Mouse (Mus musculus): Measurements from ENCODE around the gene Edem3. TPM values are rescaled to one million over a fixed set of nuclear protein-coding genes. Genes with fewer than 3 reads are reported as not detected.

The Edem3 gene
- polyA plus RNA-seq, 1 experiment from 2014 or later = 8.5 TPM

DNA sequence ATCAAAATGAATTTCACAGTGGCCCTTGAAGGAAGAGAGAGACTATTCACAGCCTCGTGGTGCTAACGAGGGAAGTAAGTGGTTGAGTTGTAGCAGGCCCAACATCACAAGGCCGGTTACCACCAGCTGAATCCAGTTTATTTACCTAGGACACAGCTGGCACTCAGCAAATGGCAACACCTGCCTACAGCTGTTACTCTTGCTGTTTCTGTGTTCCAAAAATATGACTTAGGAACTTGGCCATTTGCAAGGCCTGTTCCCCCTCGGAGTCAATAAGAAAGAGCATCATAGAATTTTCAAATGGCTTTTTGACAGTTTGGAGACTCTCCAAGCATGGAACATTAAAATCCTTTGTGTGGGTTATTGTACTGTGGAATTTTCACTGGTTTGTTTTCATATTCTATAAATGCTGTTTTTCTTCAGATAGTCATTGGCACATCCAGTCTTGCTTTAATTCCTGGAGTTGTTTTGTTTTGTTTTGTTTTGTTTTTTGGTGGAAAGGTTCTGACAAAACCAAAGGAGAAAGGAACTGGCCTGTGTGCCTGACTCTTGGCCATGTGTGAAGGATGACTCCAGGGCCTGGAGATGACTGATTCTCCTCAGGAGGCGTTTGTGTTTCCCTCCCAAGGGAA, 44.6 kb upstream of the Edem3 start:
- Histone ChIP-seq H3K36me3 (ENCODE audit: control insufficient read depth, insufficient read depth) (no peaks in the 10 kb centered on the region), H3K9ac (ENCODE audit: low read depth, low read length) (no peak overlapping the region), H3K27me3 (replicated peaks; ENCODE audit: control insufficient read depth, insufficient read depth, low read length) (no peaks in the 10 kb centered on the region), H3K4me3 (ENCODE audit: low read depth, low read length) (no peak overlapping the region), H3K27ac (ENCODE audit: low read depth, low read length) (no peak overlapping the region), H3K4me1 (replicated peaks; ENCODE audit: control insufficient read depth, insufficient read depth, low read length) (peaks cover 6% of the 10 kb centered on the region; the same call in 1 of the 2 replicates), H3K4me2 (replicated peaks; ENCODE audit: low read depth) (no peak overlapping the region), H3K9me3 (ENCODE audit: control insufficient read depth) (no peaks in the 10 kb centered on the region)
- WGBS = 65% methylated on average over 5 of the region's 5 CpGs
- no peak for ATAC-seq
- no peak for TF ChIP-seq CTCF (IDR thresholded peaks at IDR 0.05; ENCODE audit: low read depth)

DNA sequence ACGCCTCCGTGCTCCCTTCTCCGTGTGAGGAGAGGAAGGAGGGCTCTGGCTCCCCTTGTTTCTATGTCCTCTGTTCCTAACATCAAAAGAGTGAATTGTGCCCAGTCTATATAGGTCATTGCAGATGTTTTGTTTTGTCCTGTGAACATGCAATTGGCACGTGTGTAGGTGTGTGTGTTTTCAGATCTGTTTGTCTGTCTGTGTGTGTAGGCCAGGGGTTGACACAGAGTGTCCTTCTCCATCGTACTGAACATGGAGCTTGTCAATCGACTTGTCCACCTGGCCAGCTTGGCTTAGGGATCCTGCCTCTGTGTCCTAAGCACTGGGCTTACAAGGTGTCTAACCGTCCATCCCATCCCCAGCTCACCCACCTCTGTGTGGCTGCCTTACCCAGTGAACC, 44.1 kb upstream of the Edem3 start:
- no peak overlapping the region for H3K9ac ChIP-seq (ENCODE audit: low read depth, low read length)
- no peaks in the 10 kb centered on the region for H3K36me3 ChIP-seq (ENCODE audit: control insufficient read depth, insufficient read depth)
- WGBS = 66% methylated on average over 7 of the region's 7 CpGs
- no peaks in the 10 kb centered on the region for H3K27me3 ChIP-seq (replicated peaks; ENCODE audit: control insufficient read depth, insufficient read depth, low read length)
- no peak for TF ChIP-seq CTCF (IDR thresholded peaks at IDR 0.05; ENCODE audit: low read depth)
- no peak overlapping the region for H3K4me2 ChIP-seq (replicated peaks; ENCODE audit: low read depth)
- H3K4me3 ChIP-seq (ENCODE audit: low read depth, low read length) = no peak overlapping the region
- H3K27ac ChIP-seq (ENCODE audit: low read depth, low read length) = no peak overlapping the region
- peaks cover 6% of the 10 kb centered on the region; the same call in 1 of the 2 replicates for H3K4me1 ChIP-seq (replicated peaks; ENCODE audit: control insufficient read depth, insufficient read depth, low read length)
- no peaks in the 10 kb centered on the region for H3K9me3 ChIP-seq (ENCODE audit: control insufficient read depth)
- ATAC-seq = no peak

DNA sequence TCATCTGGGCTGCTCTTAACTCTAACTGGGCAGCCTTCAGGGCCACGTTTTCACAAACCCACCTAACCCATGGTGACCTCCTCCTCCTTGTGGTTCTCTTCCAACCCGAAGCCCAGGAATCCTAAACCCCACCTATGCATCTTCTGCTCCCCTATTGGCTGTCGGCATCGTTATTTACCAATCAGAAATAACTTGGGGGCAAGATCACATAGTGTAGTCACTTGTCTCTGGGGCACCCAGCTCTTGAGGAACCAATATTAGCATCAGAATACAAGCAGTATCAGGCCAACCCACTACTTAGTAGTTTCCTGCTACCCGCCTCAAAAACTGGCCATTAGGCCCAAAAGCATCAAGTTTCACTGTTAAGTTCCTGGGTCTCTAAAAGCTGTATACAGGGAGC, 42.5 kb upstream of the Edem3 start:
- Histone ChIP-seq H3K9ac (ENCODE audit: low read depth, low read length) (no peak overlapping the region), H3K36me3 (ENCODE audit: control insufficient read depth, insufficient read depth) (no peaks in the 10 kb centered on the region), H3K27me3 (replicated peaks; ENCODE audit: control insufficient read depth, insufficient read depth, low read length) (no peaks in the 10 kb centered on the region), H3K4me1 (replicated peaks; ENCODE audit: control insufficient read depth, insufficient read depth, low read length) (peaks cover 6% of the 10 kb centered on the region; the same call in 1 of the 2 replicates), H3K4me2 (replicated peaks; ENCODE audit: low read depth) (no peak overlapping the region), H3K9me3 (ENCODE audit: control insufficient read depth) (no peaks in the 10 kb centered on the region), H3K4me3 (ENCODE audit: low read depth, low read length) (no peak overlapping the region), H3K27ac (ENCODE audit: low read depth, low read length) (no peak overlapping the region)
- 59% methylated on average over 5 of the region's 5 CpGs for WGBS
- ATAC-seq = no peak
- no peak for TF ChIP-seq CTCF (IDR thresholded peaks at IDR 0.05; ENCODE audit: low read depth)

DNA sequence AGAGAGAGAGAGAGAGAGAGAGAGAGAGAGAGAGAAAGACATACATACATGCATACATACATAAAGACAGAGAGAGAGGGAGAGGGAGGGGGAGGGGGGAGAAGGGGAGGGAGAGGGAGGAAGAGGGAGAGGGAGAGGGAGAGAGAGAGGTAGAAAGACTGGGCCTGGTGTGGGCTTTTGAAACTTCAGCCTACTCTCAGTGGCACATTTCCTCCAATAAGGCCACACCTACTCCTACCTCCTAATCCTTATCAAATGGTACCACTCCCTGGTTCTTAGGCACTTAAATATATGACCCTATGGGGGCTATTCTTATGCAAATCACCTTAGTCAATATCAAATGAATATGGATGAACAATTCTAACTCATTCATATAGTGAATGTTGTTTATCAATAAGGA, 41.5 kb upstream of the Edem3 start:
- H3K27ac ChIP-seq (ENCODE audit: low read depth, low read length) = no peak overlapping the region
- no peaks in the 10 kb centered on the region for H3K27me3 ChIP-seq (replicated peaks; ENCODE audit: control insufficient read depth, insufficient read depth, low read length)
- H3K4me2 ChIP-seq (replicated peaks; ENCODE audit: low read depth) = no peak overlapping the region
- TF ChIP-seq CTCF (IDR thresholded peaks at IDR 0.05; ENCODE audit: low read depth) = no peak
- H3K36me3 ChIP-seq (ENCODE audit: control insufficient read depth, insufficient read depth) = no peaks in the 10 kb centered on the region
- H3K4me3 ChIP-seq (ENCODE audit: low read depth, low read length) = no peak overlapping the region
- ATAC-seq = no peak
- no peaks in the 10 kb centered on the region for H3K9me3 ChIP-seq (ENCODE audit: control insufficient read depth)
- no peak overlapping the region for H3K9ac ChIP-seq (ENCODE audit: low read depth, low read length)
- peaks cover 6% of the 10 kb centered on the region; the same call in 1 of the 2 replicates for H3K4me1 ChIP-seq (replicated peaks; ENCODE audit: control insufficient read depth, insufficient read depth, low read length)

DNA sequence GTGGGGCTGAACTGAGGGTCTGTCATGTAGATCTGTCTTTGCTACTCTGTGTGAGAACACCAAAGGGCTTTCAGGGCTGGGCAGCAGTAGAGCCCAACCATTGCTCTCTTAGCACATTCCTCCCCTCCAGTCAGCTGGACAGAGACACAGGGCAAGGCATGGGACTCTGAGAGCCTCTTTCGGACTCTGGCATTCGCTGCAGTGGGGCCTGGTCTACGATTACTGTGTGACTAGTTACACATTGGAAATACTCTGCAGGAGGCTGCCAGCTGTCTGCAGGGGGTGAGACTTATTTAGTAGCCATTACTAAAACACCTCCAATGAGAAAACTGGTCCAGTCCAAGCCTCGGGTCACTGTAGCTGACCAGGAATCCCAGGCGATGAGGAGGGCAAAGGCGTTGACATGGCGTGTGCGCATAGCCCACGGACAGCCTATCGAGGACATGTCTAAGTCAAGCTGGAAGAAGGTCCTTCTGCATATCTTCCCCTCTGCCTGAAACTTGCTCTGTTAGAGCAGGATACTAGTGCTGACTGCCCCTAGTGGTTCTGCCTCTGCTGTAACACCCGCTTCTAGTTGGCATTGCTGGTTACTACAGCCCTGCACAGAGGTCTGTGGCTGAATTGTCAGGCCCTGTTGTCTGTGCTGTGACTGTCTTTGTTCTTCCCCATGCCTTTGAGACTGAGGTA, 39.0 kb upstream of the Edem3 start:
- no peaks in the 10 kb centered on the region for H3K9me3 ChIP-seq (ENCODE audit: control insufficient read depth)
- H3K36me3 ChIP-seq (ENCODE audit: control insufficient read depth, insufficient read depth) = no peaks in the 10 kb centered on the region
- no peak overlapping the region for H3K4me3 ChIP-seq (ENCODE audit: low read depth, low read length)
- no peak overlapping the region for H3K27ac ChIP-seq (ENCODE audit: low read depth, low read length)
- no peaks in the 10 kb centered on the region for H3K27me3 ChIP-seq (replicated peaks; ENCODE audit: control insufficient read depth, insufficient read depth, low read length)
- H3K9ac ChIP-seq (ENCODE audit: low read depth, low read length) = no peak overlapping the region
- no peaks in the 10 kb centered on the region for H3K4me1 ChIP-seq (replicated peaks; ENCODE audit: control insufficient read depth, insufficient read depth, low read length)
- 86% methylated on average over 11 of the region's 11 CpGs for WGBS
- peak; percentile 53 for TF ChIP-seq CTCF (IDR thresholded peaks at IDR 0.05; ENCODE audit: low read depth)
- H3K4me2 ChIP-seq (replicated peaks; ENCODE audit: low read depth) = no peak overlapping the region
- ATAC-seq = no peak

DNA sequence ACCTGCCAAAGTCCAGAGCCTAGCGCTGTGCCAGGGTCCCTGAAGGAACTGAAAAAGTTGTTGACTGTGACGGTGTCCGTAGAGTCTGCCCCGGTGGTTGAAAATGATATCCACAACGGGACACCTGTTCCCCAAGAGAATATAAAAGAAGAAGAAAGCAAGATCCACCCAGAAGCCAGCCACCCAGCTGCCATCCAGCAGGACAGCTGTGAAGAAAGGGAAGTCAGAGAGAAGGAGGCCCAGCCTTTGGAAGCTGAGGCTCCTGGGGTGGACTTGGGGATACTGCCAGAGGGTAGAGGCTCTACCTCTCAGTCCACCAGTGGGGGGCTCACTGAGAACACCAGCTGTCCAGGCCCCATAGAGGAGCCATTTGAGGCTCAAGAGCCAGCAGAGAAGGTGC, 37.5 kb upstream of the Edem3 start:
- ATAC-seq = no peak
- 93% methylated on average over 5 of the region's 5 CpGs for WGBS
- H3K4me2 ChIP-seq (replicated peaks; ENCODE audit: low read depth) = no peak overlapping the region
- no peaks in the 10 kb centered on the region for H3K9me3 ChIP-seq (ENCODE audit: control insufficient read depth)
- H3K9ac ChIP-seq (ENCODE audit: low read depth, low read length) = no peak overlapping the region
- no peak for TF ChIP-seq CTCF (IDR thresholded peaks at IDR 0.05; ENCODE audit: low read depth)
- H3K27ac ChIP-seq (ENCODE audit: low read depth, low read length) = no peak overlapping the region
- H3K4me1 ChIP-seq (replicated peaks; ENCODE audit: control insufficient read depth, insufficient read depth, low read length) = no peaks in the 10 kb centered on the region
- no peak overlapping the region for H3K4me3 ChIP-seq (ENCODE audit: low read depth, low read length)
- no peaks in the 10 kb centered on the region for H3K27me3 ChIP-seq (replicated peaks; ENCODE audit: control insufficient read depth, insufficient read depth, low read length)
- no peaks in the 10 kb centered on the region for H3K36me3 ChIP-seq (ENCODE audit: control insufficient read depth, insufficient read depth)

Measured in intestine, postnatal 0 days (tissue).